Mouse (Mus musculus): ENCODE data around the gene Elmod2.

The Elmod2 gene

GRCm38 (mm10) chr8:83274470-83274869, 57.8 kb downstream of the Elmod2 start:
- DNase-seq (ENCODE audit: low read depth), result no peak

GRCm38 (mm10) chr8:83272464-83272863, 59.8 kb downstream of the Elmod2 start:
- no peak for DNase-seq (ENCODE audit: low read depth)

GRCm38 (mm10) chr8:83271172-83271571, 61.1 kb downstream of the Elmod2 start:
- no peak for DNase-seq (ENCODE audit: low read depth)

Data from c-Kit-positive CD71-positive TER-119-negative erythroid progenitor cells, embryonic 14.5 days (primary cell).